Mouse (Mus musculus) heart, embryonic 15.5 days (tissue): ENCODE data around the gene Fxyd7. TPM values are rescaled to one million over a fixed set of nuclear protein-coding genes. Genes with fewer than 3 reads are reported as not detected.

ENCODE experiments used
- ATAC-seq: fragments of 200-750 bp; cut with Nextera tagmentation; replicated peaks from 2 replicates; pipeline ENCODE4 v1.8.0; 2017; ENCODE audit warnings: low read depth, moderate TSS enrichment; ENCODE audit not compliant: insufficient number of reproducible peaks, insufficient read depth, low FRiP score
- H3K27ac ChIP-seq: fragments of 300-500 bp; sonication (generic); 2 replicates; pipeline ENCODE4 v1.5.1; 2015; ENCODE audit warnings: mild to moderate bottlenecking, inconsistent platforms
- H3K27me3 ChIP-seq: fragments of 300-500 bp; sonication (generic); 2 replicates; pipeline ENCODE4 v1.6.1; 2015; ENCODE audit warnings: inconsistent platforms
- H3K36me3 ChIP-seq: fragments of 300-500 bp; sonication (generic); 2 replicates; pipeline ENCODE4 v1.6.1; 2015; ENCODE audit warnings: mild to moderate bottlenecking, inconsistent platforms
- H3K4me1 ChIP-seq: fragments of 300-500 bp; sonication (generic); replicated peaks from 2 replicates; pipeline ENCODE4 v1.6.1; 2015; ENCODE audit warnings: inconsistent platforms
- H3K4me2 ChIP-seq: fragments of 300-500 bp; sonication (generic); 2 replicates; pipeline ENCODE4 v1.6.1; 2015; ENCODE audit warnings: inconsistent platforms, mild to moderate bottlenecking, moderate library complexity
- H3K4me3 ChIP-seq: fragments of 300-500 bp; sonication (generic); 2 replicates; pipeline ENCODE4 v1.5.1; 2015; ENCODE audit warnings: mild to moderate bottlenecking, inconsistent platforms
- H3K9ac ChIP-seq: fragments of 300-500 bp; sonication (generic); 2 replicates; pipeline ENCODE4 v1.6.1; 2015; ENCODE audit warnings: mild to moderate bottlenecking, inconsistent platforms
- H3K9me3 ChIP-seq: fragments of 300-500 bp; sonication (generic); replicated peaks from 2 replicates; pipeline ENCODE4 v1.6.1; 2016; ENCODE audit warnings: inconsistent platforms
- WGBS: fragments of 180-500 bp; shearing (Covaris S2); methylation state at CpG from one replicate; pipeline ENCODE4 v1.1.7; 2015; ENCODE audit warnings: mixed read lengths; 5-methylcytosine and 5-hydroxymethylcytosine counted together
- polyA plus RNA-seq: library from polyadenylated mRNA; unstranded; fragments of >200 nt; fragmentation: Nextera tagmentation; extraction: Ambion mirVana; gene quantifications from 2 replicates; pipeline ENCODE4 v1.2.1, GENCODE M21; 2015

Gene Fxyd7
- polyA plus RNA-seq, 1 experiment from 2014 or later, result 1.1 TPM

GRCm38 (mm10) chr7:31034789-31035188 lies 16.5 kb downstream of the Fxyd7 start:
- H3K4me3 ChIP-seq, result no peak overlapping the region
- H3K4me1 ChIP-seq, result no peaks in the 10 kb centered on the region; the same call in 1 of the 2 replicates
- no peak overlapping the region for H3K27ac ChIP-seq
- WGBS, result 56% methylated on average over 11 of the region's 11 CpGs
- no peak overlapping the region for H3K4me2 ChIP-seq
- H3K27me3 ChIP-seq, result no peaks in the 10 kb centered on the region
- no peak for ATAC-seq
- no peaks in the 10 kb centered on the region for H3K36me3 ChIP-seq
- H3K9ac ChIP-seq, result no peak overlapping the region
- no peaks in the 10 kb centered on the region for H3K9me3 ChIP-seq

- no peaks in the 10 kb centered on the region for H3K9me3 ChIP-seq
- no peaks in the 10 kb centered on the region for H3K27me3 ChIP-seq
- ATAC-seq, result no peak
- H3K9ac ChIP-seq, result no peak overlapping the region
- 56% methylated on average over 9 of the region's 9 CpGs for WGBS
- H3K4me1 ChIP-seq, result no peaks in the 10 kb centered on the region; the same call in 1 of the 2 replicates
- no peak overlapping the region for H3K4me2 ChIP-seq
- H3K27ac ChIP-seq, result peak overlapping the region; percentile 33; the same call in 1 of the 2 replicates
- no peaks in the 10 kb centered on the region for H3K36me3 ChIP-seq
- no peak overlapping the region for H3K4me3 ChIP-seq
These were observed 17.7 kb downstream of the Fxyd7 start for GRCm38 (mm10) chr7:31033409-31034165.

DNA sequence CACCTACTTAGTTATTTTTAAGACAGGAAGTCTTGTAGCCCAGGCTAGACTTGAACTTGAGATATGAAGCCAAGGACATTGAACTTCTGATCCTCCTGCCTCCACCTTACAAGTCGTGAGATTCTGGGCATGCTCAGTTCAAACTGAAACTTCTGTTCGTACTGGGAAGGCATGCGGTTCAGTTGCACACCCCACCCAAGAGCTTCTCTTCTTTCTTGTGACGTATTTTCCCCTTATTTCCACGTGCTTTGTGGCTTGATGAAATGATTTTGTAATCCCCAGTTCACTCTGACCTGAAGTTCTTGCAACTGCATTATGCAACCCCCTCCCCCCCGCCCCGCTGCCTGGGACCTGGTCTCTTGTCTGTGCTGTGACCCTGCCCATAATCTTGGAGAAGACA lies 19.5 kb downstream of the Fxyd7 start:
- WGBS, result 76% methylated on average over 7 of the region's 7 CpGs
- ATAC-seq, result no peak
- H3K9ac ChIP-seq, result no peak overlapping the region

DNA sequence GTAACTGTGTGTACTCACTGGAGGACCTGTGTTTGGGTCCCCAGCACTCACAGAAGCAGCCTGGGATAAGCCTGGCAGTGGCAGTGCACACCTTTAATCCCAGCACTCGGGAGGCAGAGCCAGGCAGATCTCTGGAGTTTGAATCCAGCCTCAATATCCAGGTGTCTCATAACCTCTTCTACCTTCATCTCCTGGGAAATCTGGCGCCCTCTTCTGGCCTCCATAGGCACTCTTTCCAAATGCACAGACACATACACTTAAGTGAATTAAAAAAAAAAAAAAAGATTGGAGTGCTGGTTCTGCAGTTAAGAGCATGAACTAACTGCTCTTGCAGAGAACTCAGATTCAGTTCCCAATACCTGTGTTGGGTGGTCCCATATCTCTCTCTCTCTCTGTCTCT lies 20.6 kb downstream of the Fxyd7 start:
- no peak for ATAC-seq
- Histone ChIP-seq H3K36me3 (no peaks in the 10 kb centered on the region), H3K27me3 (no peaks in the 10 kb centered on the region), H3K9ac (no peak overlapping the region), H3K4me1 (no peaks in the 10 kb centered on the region; the same call in 1 of the 2 replicates), H3K27ac (no peak overlapping the region), H3K9me3 (no peaks in the 10 kb centered on the region), H3K4me3 (no peak overlapping the region), H3K4me2 (no peak overlapping the region)
- 67% methylated on average over 2 of the region's 2 CpGs for WGBS

More for the DNA sequence above, 19.5 kb downstream of the Fxyd7 start:
- Histone ChIP-seq H3K4me1 (no peaks in the 10 kb centered on the region; the same call in 1 of the 2 replicates), H3K9me3 (no peaks in the 10 kb centered on the region), H3K27me3 (no peaks in the 10 kb centered on the region), H3K27ac (no peak overlapping the region), H3K36me3 (no peaks in the 10 kb centered on the region), H3K4me2 (no peak overlapping the region), H3K4me3 (no peak overlapping the region)

GRCm38 (mm10) chr7:31028609-31029008 lies 22.7 kb downstream of the Fxyd7 start:
- no peak for ATAC-seq
- 67% methylated on average over 8 of the region's 8 CpGs for WGBS
- H3K9me3 ChIP-seq, result no peaks in the 10 kb centered on the region

DNA sequence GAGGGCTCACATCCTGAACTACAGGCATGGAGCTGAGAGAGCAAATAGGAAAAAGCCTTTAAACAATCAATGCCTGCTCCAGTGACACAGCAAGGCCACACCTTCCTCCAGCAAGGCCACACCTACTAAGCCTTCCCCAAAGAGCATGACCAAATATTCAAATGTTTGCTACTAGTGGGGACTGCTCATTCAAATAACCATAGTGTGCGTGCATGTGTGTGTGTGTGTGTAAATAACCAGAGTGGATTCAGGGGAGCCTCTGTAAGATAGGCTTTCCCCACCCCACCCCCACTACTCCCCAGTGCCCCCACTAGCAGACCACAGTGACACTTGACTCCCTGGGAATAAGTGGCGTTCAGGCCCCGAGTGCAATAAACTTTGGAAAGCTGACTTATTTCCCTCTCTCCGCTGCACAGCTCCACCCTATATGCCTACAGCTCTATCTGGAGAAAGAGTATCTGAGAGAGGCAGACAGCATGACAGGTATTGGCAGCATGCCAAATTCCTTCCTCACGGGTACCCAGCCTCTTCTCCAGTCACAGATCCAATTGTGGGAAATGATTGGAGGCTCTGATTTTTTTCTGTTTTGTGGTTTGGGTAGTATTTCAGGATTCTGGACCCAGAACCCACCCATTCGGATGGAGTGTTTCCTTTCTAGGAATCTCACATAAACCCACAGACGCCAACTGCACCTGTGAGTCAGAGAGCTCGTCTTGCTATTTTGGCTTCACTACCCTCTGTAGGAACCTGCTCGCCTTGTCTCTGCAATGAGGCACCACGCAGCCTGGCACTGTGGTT lies 34.0 kb downstream of the Fxyd7 start:
- Histone ChIP-seq H3K36me3 (no peaks in the 10 kb centered on the region), H3K27me3 (no peaks in the 10 kb centered on the region), H3K9me3 (no peaks in the 10 kb centered on the region), H3K4me2 (peak overlapping the region; percentile 42), H3K4me1 (peaks cover 18% of the 10 kb centered on the region), H3K9ac (no peak overlapping the region), H3K27ac (peak overlapping the region; percentile 62), H3K4me3 (no peak overlapping the region)
- WGBS, result 29% methylated on average over 10 of the region's 10 CpGs
- no peak; the same call in 1 of the 2 replicates for ATAC-seq

More at GRCm38 (mm10) chr7:31028609-31029008, 22.7 kb downstream of the Fxyd7 start:
- no peaks in the 10 kb centered on the region for H3K27me3 ChIP-seq
- H3K4me2 ChIP-seq, result no peak overlapping the region
- H3K27ac ChIP-seq, result no peak overlapping the region
- H3K9ac ChIP-seq, result no peak overlapping the region
- H3K4me1 ChIP-seq, result 0 out of 2 replicates have a peak, but pooled peaks cover 3% of the 10 kb centered on the region
- no peaks in the 10 kb centered on the region for H3K36me3 ChIP-seq
- no peak overlapping the region for H3K4me3 ChIP-seq

DNA sequence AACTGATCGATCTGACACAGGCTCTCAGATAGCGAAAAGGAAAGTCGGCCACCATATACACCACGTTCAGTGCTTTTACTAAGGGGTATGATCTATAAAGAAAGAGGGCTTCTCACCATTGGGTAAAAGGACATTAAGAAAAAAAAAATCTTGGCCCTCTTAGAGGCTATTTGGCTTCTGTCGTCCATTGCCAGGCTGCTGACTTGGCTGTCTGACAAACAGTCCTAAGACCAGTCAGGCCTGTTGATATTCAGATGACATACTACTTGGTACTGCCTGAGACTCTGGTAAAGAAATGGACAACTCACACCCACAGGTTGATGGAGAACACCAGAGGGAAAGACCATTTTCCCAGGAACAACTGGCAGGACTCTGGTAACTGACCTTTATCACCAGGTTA lies 38.3 kb downstream of the Fxyd7 start:
- WGBS, result 75% methylated on average over 5 of the region's 5 CpGs
- ATAC-seq, result no peak
- H3K9me3 ChIP-seq, result no peaks in the 10 kb centered on the region

DNA sequence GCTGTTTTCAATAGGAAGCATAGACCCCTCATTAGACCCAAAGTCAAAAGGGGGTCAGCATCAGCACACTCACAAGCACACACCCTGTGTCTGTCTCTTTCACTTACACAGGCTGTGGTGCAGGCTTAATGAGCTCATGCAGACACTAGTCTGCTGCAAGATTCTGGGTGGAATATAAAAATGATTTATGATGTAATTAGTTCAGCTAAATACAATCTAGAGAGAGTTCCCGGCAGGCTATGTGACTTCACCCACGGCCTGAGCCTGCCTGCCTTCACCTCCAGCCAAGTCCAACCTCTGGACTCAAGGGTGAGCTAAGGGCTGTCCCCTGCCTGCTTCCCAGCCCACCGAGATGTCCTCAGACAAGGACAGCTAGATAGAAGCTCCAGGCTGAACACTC lies 42.4 kb downstream of the Fxyd7 start:
- H3K27ac ChIP-seq, result no peak overlapping the region
- no peak overlapping the region for H3K9ac ChIP-seq
- no peak overlapping the region for H3K4me2 ChIP-seq
- H3K4me1 ChIP-seq, result no peaks in the 10 kb centered on the region
- ATAC-seq, result 0 out of 2 replicates have a peak, but pooled peaks have one; percentile 21
- H3K9me3 ChIP-seq, result no peaks in the 10 kb centered on the region
- H3K36me3 ChIP-seq, result no peaks in the 10 kb centered on the region
- no peaks in the 10 kb centered on the region for H3K27me3 ChIP-seq
- no peak overlapping the region for H3K4me3 ChIP-seq
- WGBS, result 65% methylated on average over 3 of the region's 3 CpGs

More for the DNA sequence above, 38.3 kb downstream of the Fxyd7 start:
- no peak overlapping the region for H3K4me2 ChIP-seq
- no peak overlapping the region for H3K27ac ChIP-seq
- no peak overlapping the region for H3K9ac ChIP-seq
- H3K4me3 ChIP-seq, result no peak overlapping the region
- no peaks in the 10 kb centered on the region for H3K27me3 ChIP-seq
- H3K4me1 ChIP-seq, result peaks cover 17% of the 10 kb centered on the region
- no peaks in the 10 kb centered on the region for H3K36me3 ChIP-seq

GRCm38 (mm10) chr7:31008175-31008574 lies 43.1 kb downstream of the Fxyd7 start:
- Histone ChIP-seq H3K27me3 (no peaks in the 10 kb centered on the region), H3K4me2 (no peak overlapping the region), H3K9ac (no peak overlapping the region), H3K27ac (no peak overlapping the region), H3K36me3 (no peaks in the 10 kb centered on the region), H3K4me3 (no peak overlapping the region), H3K9me3 (no peaks in the 10 kb centered on the region), H3K4me1 (no peaks in the 10 kb centered on the region)
- no peak for ATAC-seq
- WGBS, result 46% methylated on average over 1 of the region's 1 CpGs

DNA sequence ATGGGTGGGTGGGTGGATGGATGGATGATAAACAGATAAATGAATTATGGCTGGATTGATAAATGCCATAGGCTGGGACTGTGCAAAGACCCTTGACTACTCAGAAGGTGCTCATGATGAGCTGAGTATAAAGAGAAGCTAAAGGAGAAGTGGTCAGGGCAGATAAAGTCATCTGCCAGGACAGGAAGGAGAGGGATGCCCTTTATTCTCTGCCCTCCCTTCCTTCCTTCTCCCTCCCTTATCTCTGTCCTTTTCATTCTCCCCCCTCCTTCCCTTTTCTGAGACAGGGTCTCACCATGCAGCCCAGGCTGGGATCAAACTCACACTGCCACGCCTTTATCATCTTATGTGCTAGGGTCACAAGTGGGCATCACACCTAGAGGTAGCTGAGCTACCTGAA lies 43.5 kb downstream of the Fxyd7 start:
- H3K9me3 ChIP-seq, result no peaks in the 10 kb centered on the region
- H3K4me1 ChIP-seq, result no peaks in the 10 kb centered on the region; the same call in 1 of the 2 replicates
- ATAC-seq, result no peak
- H3K9ac ChIP-seq, result no peak overlapping the region
- no peaks in the 10 kb centered on the region for H3K27me3 ChIP-seq
- no peak overlapping the region for H3K27ac ChIP-seq
- 57% methylated on average over 1 of the region's 1 CpGs for WGBS
- no peak overlapping the region for H3K4me3 ChIP-seq
- H3K4me2 ChIP-seq, result no peak overlapping the region
- no peaks in the 10 kb centered on the region for H3K36me3 ChIP-seq

DNA sequence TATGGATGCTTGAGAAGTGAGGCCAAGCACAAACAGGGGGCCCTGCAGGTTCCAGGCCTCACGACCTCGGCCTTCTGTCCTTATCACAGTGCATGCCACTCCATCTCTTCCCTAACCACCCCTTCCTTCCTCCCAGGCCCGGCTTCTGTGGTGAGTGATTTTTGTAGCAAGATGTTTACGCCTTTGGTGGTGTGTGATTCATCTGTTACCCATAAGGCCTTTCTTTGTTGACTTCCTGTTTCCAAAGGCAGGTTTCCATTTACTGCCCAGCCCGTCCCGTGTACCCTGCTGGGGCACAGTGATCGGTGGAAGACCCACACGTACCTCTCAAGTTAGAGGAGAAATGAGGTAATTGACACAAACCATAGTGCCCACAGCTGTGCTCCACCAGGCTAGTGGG lies 48.6 kb downstream of the Fxyd7 start:
- Histone ChIP-seq H3K4me2 (no peak overlapping the region), H3K27ac (0 out of 2 replicates have a peak overlapping the region, but pooled peaks have one; percentile 7), H3K4me3 (no peak overlapping the region), H3K9ac (no peak overlapping the region), H3K27me3 (no peaks in the 10 kb centered on the region), H3K36me3 (no peaks in the 10 kb centered on the region), H3K4me1 (peaks cover 21% of the 10 kb centered on the region), H3K9me3 (no peaks in the 10 kb centered on the region)
- WGBS, result 47% methylated on average over 8 of the region's 8 CpGs
- ATAC-seq, result no peak
